Mouse (Mus musculus): ENCODE results near the gene Rbms2. TPM values are rescaled to one million over a fixed set of nuclear protein-coding genes. Genes with fewer than 3 reads are reported as not detected.

Rbms2 gene
- total RNA-seq, 1 experiment = 30.8 TPM

DNA sequence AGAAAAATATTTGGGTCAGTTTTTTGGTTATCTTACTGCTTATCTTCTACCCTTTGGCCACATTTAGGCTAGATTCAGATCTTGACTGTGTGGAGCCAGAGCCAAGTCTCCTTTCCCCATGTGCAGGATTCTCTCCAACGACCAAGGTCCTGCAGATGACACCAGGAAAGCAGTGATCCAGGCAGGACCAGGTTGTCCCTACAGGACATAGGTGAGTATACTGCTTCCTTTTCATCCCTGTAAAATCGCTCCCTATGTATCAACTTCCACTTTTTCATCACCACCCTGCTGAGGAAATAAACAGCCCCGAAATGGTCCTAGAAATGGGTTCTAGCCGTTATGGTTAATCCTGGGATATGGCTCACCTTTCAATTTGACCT is 83.8 kb downstream of the Rbms2 start:
- H3K4me3 ChIP-seq (ENCODE audit: insufficient read depth in 1 of 2, low read depth in 1 of 2, low read length in 2 of 2, poor library complexity in 1 of 2, severe bottlenecking in 1 of 2) = peak overlapping the region; percentile 84 to 98
- in situ Hi-C loops (cut with MboI; ENCODE audit: low sequenced_read_pairs in 2 of 2, unreplicated experiment in 2 of 2) = loop anchor here in 1 of 2 experiments (10.0 kb wide), 1 partner anchor 88 kb away; the partner anchor contains the start of gene Rbms2
- TF ChIP-seq ZNF384 (IDR thresholded peaks at IDR 0.05; ENCODE audit: low read depth, low read length) (no peak), MAFK (IDR thresholded peaks at IDR 0.05; ENCODE audit: insufficient read depth, low read depth, low read length) (no peak), ZC3H11A (IDR thresholded peaks at IDR 0.05; ENCODE audit: borderline replicate concordance, low read depth, low read length) (no peak), CHD2 (IDR thresholded peaks at IDR 0.05; ENCODE audit: low read depth, low read length) (no peak), HCFC1 (IDR thresholded peaks at IDR 0.05; ENCODE audit: borderline replicate concordance, insufficient read depth, low read length) (no peak)
- no peak for DNase-seq (ENCODE audit: low read depth, low spot score)
- peaks cover 0 to 12% of the 10 kb centered on the region in 2 experiments; a peak in 2 of 4 replicates for H3K4me1 ChIP-seq (ENCODE audit: control insufficient read depth in 2 of 2, insufficient read depth in 2 of 2, low read length in 2 of 2, poor library complexity in 1 of 2)
- no peaks in the 10 kb centered on the region for H3K9me3 ChIP-seq (ENCODE audit: control insufficient read depth, insufficient read depth, low read depth, low read length)
- H3K9ac ChIP-seq (ENCODE audit: insufficient read depth, low read depth, low read length, poor library complexity, severe bottlenecking) = peak overlapping the region; percentile 60; the same call in 1 of the 2 replicates
- H3K27ac ChIP-seq (ENCODE audit: insufficient read depth, low read depth, low read length, poor library complexity, severe bottlenecking) = no peak overlapping the region; the same call in 1 of the 2 replicates
- H3K36me3 ChIP-seq (ENCODE audit: control insufficient read depth, insufficient read depth, low read length, poor library complexity, severe bottlenecking) = no peaks in the 10 kb centered on the region; the same call in 1 of the 2 replicates

DNA sequence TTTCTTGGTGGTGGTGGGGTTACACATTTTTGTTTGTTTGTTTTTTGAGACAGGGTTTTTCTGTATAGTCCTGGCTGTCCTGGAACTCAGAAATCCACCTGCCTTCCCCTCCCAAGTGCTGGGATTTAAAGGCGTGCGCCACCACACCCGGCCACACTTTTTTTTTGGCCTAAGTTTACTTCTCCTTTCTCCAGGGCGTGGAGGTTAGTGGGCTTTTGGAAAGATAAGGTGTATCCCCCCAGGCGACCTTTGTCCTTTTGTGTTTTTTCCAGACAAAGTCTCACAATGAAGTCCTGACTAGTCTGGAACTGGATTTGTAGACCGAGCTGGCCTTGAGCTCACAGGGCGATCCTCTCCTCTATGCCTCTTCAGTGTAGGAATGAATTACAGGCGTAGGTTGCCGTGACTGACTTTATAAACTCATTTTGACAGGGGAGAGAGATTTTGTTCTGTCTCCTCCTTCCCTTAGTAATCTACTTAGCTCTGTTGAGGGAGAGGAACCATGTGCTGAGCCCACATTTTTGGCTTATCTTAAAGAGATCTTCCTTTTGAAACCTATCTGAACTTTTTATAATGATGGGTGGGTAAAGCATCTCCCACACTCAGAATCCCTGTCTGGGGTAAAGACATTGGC is 85.0 kb downstream of the Rbms2 start:
- Histone ChIP-seq H3K27ac (ENCODE audit: insufficient read depth, low read depth, low read length, poor library complexity, severe bottlenecking) (peak overlapping the region; percentile 20; the same call in 1 of the 2 replicates), H3K9me3 (ENCODE audit: control insufficient read depth, insufficient read depth, low read depth, low read length) (no peaks in the 10 kb centered on the region), H3K4me3 (ENCODE audit: insufficient read depth in 1 of 2, low read depth in 1 of 2, low read length in 2 of 2, poor library complexity in 1 of 2, severe bottlenecking in 1 of 2) (peak overlapping the region; percentile 13 to 84; a peak in 3 of 4 replicates), H3K4me1 (ENCODE audit: control insufficient read depth in 2 of 2, insufficient read depth in 2 of 2, low read length in 2 of 2, poor library complexity in 1 of 2) (peaks cover 0 to 11% of the 10 kb centered on the region in 2 experiments; a peak in 1 of 4 replicates), H3K9ac (ENCODE audit: insufficient read depth, low read depth, low read length, poor library complexity, severe bottlenecking) (peak overlapping the region; percentile 0; the same call in 1 of the 2 replicates), H3K36me3 (ENCODE audit: control insufficient read depth, insufficient read depth, low read length, poor library complexity, severe bottlenecking) (no peaks in the 10 kb centered on the region; the same call in 1 of the 2 replicates)
- TF ChIP-seq HCFC1 (IDR thresholded peaks at IDR 0.05; ENCODE audit: borderline replicate concordance, insufficient read depth, low read length) = no peak
- TF ChIP-seq ZNF384 (IDR thresholded peaks at IDR 0.05; ENCODE audit: low read depth, low read length) = 0 out of 2 replicates have a peak, but pooled peaks have one; percentile 57
- no peak for TF ChIP-seq CHD2 (IDR thresholded peaks at IDR 0.05; ENCODE audit: low read depth, low read length)
- no peak for TF ChIP-seq MAFK (IDR thresholded peaks at IDR 0.05; ENCODE audit: insufficient read depth, low read depth, low read length)
- DNase-seq (ENCODE audit: low read depth, low spot score) = peak; percentile 90
- in situ Hi-C loops (cut with MboI; ENCODE audit: low sequenced_read_pairs in 2 of 2, unreplicated experiment in 2 of 2) = loop anchor here in 1 of 2 experiments (10.0 kb wide), 1 partner anchor 90 kb away; the partner anchor contains the start of gene Rbms2

DNA sequence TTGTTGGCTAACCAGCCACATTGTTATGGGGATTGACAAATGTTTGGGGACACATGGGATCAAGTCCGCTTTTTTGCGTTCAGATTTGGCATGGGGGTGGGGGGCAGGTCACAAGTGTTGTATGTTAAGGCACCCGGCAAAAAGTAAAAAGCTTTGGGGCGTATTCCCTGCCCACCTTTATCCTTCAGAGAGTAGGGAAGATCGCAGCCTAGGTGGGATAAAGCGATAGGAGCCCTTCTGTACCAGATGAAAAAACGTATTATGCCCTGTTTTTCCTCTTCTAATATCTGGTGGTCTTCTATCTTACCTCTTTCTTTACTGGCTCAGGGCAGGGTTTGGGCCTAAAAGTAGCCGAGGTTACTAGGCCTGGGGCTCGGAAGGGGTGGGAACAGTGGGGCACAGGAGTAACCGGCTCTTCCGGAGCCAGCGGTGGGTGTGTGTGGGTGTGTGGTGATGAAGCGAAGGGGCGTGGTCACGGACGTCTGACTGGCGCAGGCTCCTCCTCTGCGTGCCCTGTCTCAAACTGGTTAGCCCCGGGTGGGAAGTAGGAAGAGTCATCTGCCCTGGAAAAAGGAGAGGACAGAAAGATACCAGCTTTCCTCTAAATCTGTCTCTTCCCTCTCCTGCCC is 85.6 kb downstream of the Rbms2 start:
- in situ Hi-C loops (cut with MboI; ENCODE audit: low sequenced_read_pairs in 2 of 2, unreplicated experiment in 2 of 2) = loop anchor here in 1 of 2 experiments (10.0 kb wide), 1 partner anchor 90 kb away; the partner anchor contains the start of gene Rbms2
- Histone ChIP-seq H3K9ac (ENCODE audit: insufficient read depth, low read depth, low read length, poor library complexity, severe bottlenecking) (peak overlapping the region; percentile 17; the same call in 1 of the 2 replicates), H3K36me3 (ENCODE audit: control insufficient read depth, insufficient read depth, low read length, poor library complexity, severe bottlenecking) (peaks cover 6% of the 10 kb centered on the region; the same call in 1 of the 2 replicates), H3K9me3 (ENCODE audit: control insufficient read depth, insufficient read depth, low read depth, low read length) (no peaks in the 10 kb centered on the region), H3K4me3 (ENCODE audit: insufficient read depth in 1 of 2, low read depth in 1 of 2, low read length in 2 of 2, poor library complexity in 1 of 2, severe bottlenecking in 1 of 2) (peak overlapping the region; percentile 84 to 88), H3K4me1 (ENCODE audit: control insufficient read depth in 2 of 2, insufficient read depth in 2 of 2, low read length in 2 of 2, poor library complexity in 1 of 2) (peaks cover 0 to 11% of the 10 kb centered on the region in 2 experiments; a peak in 1 of 4 replicates), H3K27ac (ENCODE audit: insufficient read depth, low read depth, low read length, poor library complexity, severe bottlenecking) (peak overlapping the region; percentile 64; the same call in 1 of the 2 replicates)
- no peak for TF ChIP-seq HCFC1 (IDR thresholded peaks at IDR 0.05; ENCODE audit: borderline replicate concordance, insufficient read depth, low read length)
- peak; percentile 93 for DNase-seq (ENCODE audit: low read depth, low spot score)

DNA sequence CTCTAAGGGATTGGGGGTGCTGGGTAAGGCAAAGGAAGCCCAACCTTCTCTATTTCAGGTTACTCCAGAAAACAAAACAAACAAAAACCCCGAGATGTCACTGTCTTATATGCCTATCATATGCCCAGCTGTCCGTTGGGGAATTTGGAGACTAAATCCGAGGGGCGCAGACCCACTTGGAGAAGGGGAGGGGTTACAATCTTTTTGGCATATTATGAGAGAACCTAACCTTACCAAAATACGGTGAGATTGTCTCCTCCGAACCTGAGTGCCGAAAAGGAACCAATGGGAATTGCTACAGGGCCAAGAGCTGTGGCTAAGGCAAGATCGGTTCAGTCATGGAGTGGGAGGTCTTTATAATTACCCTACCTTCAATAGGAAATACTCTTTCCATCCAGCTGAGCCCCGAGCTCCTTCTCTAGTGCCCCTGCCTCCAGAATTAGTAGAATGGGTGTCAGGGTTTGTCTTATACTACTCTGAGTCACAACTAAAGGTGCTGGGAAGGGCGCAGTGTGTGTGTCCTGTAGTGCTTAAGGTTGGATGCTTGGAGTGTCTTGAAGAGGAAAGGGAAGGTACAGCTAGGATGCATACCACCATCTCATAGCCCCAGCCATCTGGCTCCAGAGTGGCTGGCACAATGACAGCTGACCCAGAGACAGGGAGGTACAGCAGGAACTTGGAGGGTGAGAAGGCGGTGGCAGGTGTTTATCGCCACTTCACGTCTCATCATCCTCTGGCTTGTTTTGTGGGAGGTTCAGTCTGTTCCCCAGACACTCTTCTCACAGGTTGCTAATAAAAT is 86.4 kb downstream of the Rbms2 start:
- in situ Hi-C loops (cut with MboI; ENCODE audit: low sequenced_read_pairs in 2 of 2, unreplicated experiment in 2 of 2) = loop anchor here in 1 of 2 experiments (10.0 kb wide), 1 partner anchor 91 kb away; the partner anchor contains the start of gene Rbms2
- DNase-seq (ENCODE audit: low read depth, low spot score) = no peak
- peak overlapping the region; percentile 84 to 88 for H3K4me3 ChIP-seq (ENCODE audit: insufficient read depth in 1 of 2, low read depth in 1 of 2, low read length in 2 of 2, poor library complexity in 1 of 2, severe bottlenecking in 1 of 2)
- peaks cover 11% of the 10 kb centered on the region; the same call in 1 of the 2 replicates for H3K36me3 ChIP-seq (ENCODE audit: control insufficient read depth, insufficient read depth, low read length, poor library complexity, severe bottlenecking)
- H3K9me3 ChIP-seq (ENCODE audit: control insufficient read depth, insufficient read depth, low read depth, low read length) = no peaks in the 10 kb centered on the region
- no peak for TF ChIP-seq CHD2 (IDR thresholded peaks at IDR 0.05; ENCODE audit: low read depth, low read length)
- TF ChIP-seq MAFK (IDR thresholded peaks at IDR 0.05; ENCODE audit: insufficient read depth, low read depth, low read length) = no peak
- no peak for TF ChIP-seq HCFC1 (IDR thresholded peaks at IDR 0.05; ENCODE audit: borderline replicate concordance, insufficient read depth, low read length)
- no peak for TF ChIP-seq ZC3H11A (IDR thresholded peaks at IDR 0.05; ENCODE audit: borderline replicate concordance, low read depth, low read length)
- no peak for TF ChIP-seq ZNF384 (IDR thresholded peaks at IDR 0.05; ENCODE audit: low read depth, low read length)
- H3K27ac ChIP-seq (ENCODE audit: insufficient read depth, low read depth, low read length, poor library complexity, severe bottlenecking) = peak overlapping the region; percentile 64; the same call in 1 of the 2 replicates
- peak overlapping the region; percentile 17; the same call in 1 of the 2 replicates for H3K9ac ChIP-seq (ENCODE audit: insufficient read depth, low read depth, low read length, poor library complexity, severe bottlenecking)
- peaks cover 0 to 9% of the 10 kb centered on the region in 2 experiments; a peak in 1 of 4 replicates for H3K4me1 ChIP-seq (ENCODE audit: control insufficient read depth in 2 of 2, insufficient read depth in 2 of 2, low read length in 2 of 2, poor library complexity in 1 of 2)

All from ES-E14 (cell line).